Mouse (Mus musculus): ENCODE results near the gene Tnn. TPM values are rescaled to one million over a fixed set of nuclear protein-coding genes. Genes with fewer than 3 reads are reported as not detected.

Gene Tnn
- total RNA-seq, 2 experiments from 2014 or later = 0.10 TPM; not detected in 1

DNA sequence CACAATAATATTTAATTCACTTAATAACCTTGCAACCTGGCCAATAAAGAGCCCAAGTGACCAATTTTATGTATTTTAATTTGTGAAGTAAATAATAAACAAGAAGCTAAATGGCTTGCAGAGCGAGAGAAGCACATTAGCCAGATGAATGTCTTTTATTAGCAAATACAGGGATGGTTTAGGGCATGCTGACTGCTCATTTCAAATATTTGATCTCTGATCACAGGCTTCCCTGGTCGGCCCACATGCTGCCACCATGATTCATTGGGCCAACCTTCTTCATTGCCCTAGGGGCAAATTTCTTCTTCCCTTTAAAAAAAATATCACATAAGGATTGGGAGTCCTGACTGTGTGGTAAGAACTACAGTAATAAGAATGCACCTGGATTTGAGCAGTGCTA lies 66.7 kb downstream of the Tnn start:
- intact Hi-C loops (cut with DNase I) = no loop called here
- DNase-seq = no peak

DNA sequence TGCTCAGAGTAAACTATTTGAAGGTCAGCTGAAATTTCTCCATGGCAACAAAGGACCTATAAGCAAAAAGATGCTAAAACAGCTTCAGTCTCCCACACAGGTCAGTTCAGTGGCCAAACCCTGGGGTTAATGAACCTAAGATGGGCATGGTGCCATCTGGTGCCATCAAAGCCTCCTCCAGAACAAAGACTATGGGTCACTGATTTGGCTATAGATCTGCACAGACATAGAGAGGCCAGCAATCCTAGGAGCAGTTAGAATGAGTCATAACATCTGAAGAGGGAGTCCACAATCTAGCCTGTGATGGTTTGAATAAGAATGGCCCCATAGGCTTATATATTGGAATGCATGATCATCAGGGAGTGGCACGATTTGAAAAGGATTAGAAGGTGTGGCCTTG lies 69.1 kb downstream of the Tnn start:
- intact Hi-C loops (cut with DNase I) = no loop called here
- DNase-seq = no peak

DNA sequence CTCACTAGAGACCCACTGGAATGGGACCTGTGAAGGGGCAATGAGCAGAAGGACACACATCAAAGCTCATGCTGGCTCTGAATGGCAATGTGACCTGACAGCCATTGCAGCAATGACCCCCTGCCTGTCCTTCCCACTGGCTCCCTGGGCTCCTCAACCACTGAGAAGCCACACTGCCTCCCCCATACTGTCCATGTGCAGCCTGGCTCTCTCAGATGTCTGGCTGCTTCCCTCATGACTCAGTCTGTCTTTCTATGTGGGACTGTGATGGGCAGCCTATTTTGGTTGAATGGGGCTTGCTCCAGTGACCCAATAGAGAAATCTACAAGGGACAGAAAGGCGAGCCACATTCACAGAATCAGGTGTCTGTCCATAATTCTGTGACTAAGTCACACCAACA lies 70.7 kb downstream of the Tnn start:
- intact Hi-C loops (cut with DNase I) = no loop called here
- no peak for DNase-seq

DNA sequence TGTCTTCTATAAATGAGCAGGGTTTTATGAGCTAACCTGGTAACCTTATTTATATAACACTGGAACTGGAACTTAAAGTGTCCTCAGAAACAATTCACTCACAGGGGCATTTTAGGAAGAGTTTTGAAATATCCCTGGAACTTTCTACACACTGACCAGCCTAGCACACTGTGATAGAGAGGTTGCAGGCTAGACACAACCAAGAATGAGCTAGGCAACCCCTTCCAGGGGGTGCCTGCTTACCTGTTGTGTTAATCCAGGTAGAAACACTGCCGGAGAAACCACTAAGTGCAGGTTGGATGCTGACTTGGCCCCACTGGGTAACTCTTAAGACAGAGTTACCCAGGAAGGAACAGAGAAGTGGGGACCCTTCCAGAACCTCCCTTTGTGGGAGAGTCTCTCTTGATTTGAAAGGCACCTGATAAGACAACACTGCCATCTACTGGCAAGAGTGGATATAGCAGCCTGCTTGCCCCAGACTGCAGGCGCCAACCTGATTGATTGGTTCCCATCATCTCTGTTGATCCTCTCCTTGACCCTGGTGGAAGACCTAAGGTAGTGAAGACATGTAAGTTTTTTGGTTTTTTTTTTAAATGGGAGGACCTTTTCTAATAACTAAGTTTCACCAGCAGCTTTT lies 72.5 kb downstream of the Tnn start:
- DNase-seq = peak; percentile 80 to 89
- intact Hi-C loops (cut with DNase I) = loop anchor here (1.0 to 2.0 kb wide), 3 partner anchors 170 to 684 kb away; partner anchors contain the start of gene Tnr

DNA sequence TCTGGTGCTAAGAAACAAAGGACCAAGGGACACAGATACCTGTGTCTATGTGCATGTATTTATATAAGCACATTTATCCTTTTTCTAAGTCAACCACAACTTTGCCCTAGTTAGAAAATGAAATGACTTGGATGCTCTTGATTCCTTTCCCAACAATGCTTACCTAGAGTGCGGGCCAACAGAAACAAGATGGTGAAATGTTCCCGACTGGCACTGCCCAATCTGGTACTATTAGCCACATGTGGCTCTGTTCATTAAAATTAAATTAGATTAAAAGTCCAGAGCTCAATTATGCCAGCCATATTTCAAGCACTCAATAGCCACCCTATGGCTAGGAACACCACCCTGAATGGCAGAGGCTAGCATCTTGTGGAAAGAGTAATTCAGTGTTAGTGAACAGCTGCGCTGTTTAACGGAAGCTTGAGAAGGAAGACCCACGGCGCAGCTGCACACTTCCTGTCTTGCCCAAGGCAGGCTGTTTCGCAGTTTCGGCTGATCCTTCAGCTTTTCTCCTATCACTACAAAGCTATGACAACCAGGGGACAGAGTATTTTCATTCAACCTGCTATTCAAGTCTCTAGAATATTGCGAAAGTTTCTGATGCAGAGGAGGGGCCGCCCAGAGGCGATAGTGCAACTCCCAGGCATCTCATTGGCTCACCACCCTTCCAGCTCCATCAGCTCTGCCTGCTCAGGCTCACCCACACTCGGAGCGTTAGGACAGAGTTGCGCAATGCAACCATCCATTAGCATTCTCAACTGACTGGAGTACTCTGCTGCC lies 74.3 kb downstream of the Tnn start:
- intact Hi-C loops (cut with DNase I) = no loop called here
- DNase-seq = peak in 1 of 2 experiments; percentile 24

DNA sequence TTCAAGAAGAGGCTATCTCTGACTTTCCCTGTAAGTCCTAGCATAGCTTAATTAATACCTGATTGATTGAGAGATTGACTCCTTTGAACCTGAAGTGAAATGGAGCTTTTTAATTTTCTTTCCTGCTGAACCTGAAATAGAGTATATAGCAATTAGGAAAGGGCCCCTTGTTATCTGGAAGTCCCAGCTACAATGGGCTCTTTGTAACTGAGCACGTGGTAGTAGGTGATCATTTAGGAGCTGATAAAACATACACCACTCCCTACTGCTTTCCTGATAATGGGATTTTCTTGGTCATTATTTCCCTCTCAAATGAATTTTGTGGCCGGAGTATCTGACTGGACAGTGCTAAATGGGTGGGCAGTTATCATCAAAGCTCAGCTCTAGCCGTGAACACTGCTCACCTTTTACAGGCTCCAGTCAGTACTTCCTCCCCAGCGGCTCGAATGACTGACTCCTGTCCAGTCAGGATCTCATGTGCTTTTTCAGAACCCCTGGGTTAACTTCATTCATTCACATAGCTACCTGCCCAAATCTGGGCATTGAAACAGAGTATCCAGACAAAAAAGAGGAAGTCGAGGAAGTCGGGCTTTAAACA lies 88.7 kb downstream of the Tnn start:
- DNase-seq = no peak
- intact Hi-C loops (cut with DNase I) = loop anchor here (5.0 kb wide), 1 partner anchor 152 kb away; no protein-coding TSS in a partner anchor

DNA sequence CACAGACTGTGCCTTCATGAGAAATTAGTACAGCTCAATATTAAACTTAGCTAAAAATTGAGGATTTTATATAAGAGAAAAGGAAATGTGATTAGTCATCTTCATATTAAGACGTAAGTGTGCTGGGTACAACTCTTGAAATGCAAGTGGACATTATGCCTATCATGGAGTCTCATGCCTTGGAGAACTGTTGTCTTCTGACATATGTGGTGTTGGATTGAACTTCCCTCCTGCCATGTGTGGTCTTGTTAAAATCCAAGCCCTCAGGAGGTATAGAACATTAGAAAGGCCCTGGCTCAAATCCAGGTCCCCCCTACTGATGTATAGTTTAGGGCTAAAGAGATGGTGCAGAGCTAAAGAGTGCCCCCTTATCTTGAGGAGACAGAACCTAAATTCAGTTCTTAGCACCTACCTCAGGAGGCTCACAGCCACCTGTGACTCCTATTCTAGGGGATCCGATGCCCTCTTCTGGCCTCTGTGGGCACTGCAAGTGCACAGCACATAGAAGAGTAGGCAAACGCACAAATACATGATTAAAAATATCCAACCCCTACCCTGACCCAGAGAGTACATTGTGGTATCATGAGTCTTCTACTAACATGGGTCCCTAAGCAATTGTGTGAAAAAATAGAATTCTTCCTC lies 91.5 kb downstream of the Tnn start:
- intact Hi-C loops (cut with DNase I) = loop anchor here (5.0 kb wide), 1 partner anchor 150 kb away; no protein-coding TSS in a partner anchor
- peak; percentile 38 to 54 for DNase-seq

DNA sequence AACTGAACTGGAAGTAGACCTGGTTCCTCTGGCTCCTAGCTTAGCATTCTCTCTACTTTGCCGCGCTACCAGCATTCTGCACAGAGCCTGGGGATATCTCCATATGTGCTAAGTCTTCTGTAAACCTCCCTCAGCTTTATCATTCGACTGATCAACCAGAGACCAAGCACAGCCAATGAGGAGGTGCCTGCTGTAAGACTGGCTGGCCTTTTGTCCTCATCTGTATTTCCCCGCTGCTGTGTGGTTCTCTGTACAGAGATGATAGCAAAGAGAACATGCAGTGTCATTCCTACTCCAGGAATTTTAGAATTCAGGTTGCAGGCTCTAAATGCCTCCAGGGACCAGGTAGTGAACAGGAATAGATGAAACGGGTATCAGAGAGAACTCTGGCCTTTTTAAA lies 92.1 kb downstream of the Tnn start:
- intact Hi-C loops (cut with DNase I) = loop anchor here (5.0 kb wide), 1 partner anchor 149 kb away; no protein-coding TSS in a partner anchor
- no peak for DNase-seq

DNA sequence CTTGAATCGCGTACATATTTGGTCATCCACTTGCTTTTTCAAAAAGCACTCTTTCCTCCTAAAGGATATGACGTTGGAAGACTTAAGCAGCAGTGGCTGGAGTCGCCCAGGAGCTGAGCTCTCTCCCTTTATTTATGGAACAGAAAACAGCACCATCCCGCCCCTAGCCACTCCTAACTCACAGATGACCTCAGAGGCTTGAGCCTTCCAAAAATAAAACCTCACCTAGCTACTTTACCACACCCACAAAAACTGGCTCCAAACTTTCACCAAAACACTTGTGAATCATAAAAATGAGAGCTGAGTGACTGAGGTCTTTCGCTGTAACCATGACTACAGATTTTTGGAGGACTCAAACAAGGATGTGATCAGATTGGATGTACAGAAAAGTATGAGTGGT lies 92.8 kb downstream of the Tnn start:
- intact Hi-C loops (cut with DNase I) = loop anchor here (5.0 kb wide), 1 partner anchor 148 kb away; no protein-coding TSS in a partner anchor
- DNase-seq = no peak

DNA sequence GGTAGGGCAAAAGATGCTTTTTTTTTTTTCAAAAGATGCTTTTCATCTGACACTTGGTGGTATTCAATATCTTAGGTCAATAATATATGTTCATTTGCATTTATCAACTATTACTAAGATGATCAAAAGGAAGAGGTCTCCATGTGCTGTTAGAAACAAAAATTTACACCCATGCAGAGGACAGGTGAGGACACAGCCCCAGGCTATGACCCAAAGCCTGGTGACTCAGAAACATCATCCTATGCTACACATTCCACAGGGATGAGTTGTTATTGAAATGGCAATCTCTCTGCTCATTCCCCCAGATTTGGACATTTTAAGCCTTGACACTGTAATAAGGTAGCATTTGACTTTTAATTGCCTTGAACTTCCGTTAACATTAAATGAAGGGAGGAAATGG lies 93.5 kb downstream of the Tnn start:
- no peak for DNase-seq
- intact Hi-C loops (cut with DNase I) = loop anchor here (5.0 kb wide), 1 partner anchor 148 kb away; no protein-coding TSS in a partner anchor

DNA sequence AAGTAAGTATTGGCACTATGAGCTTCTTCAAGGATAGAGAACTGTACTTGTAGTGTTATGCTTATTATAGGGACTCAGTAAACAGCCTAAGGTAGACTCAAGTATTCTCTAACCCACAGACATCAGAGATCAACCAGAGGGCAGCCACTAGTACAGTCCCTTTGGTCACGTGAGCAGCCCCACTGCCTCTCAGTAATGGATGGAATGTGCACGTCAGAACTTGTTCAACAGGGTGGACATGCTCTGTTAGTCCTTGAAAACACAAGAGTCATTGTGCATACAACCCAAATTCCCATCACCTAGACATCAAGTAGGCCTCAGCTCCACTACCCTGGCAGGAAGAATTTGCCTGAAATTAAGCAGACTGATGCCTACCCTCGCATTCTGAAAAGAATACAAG lies 95.7 kb downstream of the Tnn start:
- intact Hi-C loops (cut with DNase I) = no loop called here
- DNase-seq = no peak

DNA sequence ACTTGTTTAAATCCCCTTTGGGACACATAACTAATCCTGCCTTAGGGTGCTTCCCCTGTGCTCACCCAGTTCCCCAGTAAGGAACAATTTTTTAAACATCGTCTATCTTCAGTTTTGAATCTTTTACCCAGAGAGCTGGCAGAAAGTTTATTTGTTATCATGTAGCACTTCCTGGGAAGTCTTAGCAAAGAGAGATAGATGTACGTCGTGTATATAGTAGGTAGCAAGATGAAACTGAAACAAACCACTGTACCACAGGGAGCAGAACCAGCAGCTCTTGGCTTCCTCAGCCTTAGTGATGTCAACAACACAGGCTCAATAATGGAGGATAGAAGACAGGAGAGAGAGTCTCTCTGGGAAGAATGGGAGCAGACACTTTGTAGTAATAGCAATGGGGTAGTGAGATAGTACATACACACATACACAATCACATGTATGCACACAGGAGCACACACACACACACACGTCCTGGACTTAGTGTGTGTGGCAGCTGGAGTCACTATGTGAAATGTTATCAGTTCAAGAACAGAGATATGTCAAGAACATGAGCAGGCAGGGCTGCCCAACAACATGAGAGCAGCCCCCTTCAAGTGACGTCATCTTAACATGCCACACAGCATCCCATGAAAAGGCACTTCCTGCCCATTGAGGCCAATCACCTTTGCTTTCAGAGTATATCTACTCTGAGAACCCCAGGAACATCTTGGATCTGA lies 98.9 kb downstream of the Tnn start:
- intact Hi-C loops (cut with DNase I) = no loop called here
- DNase-seq = no peak

DNA sequence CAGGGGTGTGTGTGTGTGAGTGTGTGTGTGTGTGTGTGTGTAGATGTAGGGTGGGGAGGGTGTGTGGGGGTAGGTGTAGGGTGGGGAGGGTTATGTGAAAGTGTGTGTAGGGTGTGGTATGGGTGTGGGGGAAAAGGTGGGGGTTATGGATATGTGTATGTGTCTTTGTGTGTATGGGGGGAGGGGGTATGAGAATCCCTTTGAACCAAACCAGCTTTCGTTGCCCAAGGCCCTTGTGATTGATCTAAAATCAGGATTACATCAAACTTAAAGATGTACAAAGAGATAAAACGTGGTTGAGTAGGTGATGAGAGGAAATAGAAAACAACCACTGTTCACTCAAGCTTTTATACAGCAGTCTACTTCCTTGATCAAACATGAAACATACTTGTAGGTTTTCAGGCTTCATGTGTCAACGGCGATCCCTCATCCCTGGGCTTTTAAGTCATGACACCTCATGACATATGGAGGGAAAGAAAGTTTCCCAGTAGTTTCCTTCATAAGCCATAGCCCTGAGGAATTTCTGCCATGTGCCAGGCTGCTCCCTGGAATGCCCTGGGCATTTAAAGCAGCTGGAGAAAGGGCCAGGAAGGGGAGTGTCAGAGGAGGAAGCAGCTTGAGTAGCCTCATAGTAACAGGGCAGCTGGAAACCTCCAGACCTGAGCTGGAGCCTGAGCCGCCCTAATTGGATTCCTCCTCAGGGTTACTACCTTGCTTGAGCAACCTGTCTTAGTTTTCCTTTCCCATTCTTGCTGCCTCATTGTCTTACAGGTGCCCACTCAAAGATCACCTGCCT lies 99.7 kb downstream of the Tnn start:
- no peak for DNase-seq
- intact Hi-C loops (cut with DNase I) = no loop called here

DNA sequence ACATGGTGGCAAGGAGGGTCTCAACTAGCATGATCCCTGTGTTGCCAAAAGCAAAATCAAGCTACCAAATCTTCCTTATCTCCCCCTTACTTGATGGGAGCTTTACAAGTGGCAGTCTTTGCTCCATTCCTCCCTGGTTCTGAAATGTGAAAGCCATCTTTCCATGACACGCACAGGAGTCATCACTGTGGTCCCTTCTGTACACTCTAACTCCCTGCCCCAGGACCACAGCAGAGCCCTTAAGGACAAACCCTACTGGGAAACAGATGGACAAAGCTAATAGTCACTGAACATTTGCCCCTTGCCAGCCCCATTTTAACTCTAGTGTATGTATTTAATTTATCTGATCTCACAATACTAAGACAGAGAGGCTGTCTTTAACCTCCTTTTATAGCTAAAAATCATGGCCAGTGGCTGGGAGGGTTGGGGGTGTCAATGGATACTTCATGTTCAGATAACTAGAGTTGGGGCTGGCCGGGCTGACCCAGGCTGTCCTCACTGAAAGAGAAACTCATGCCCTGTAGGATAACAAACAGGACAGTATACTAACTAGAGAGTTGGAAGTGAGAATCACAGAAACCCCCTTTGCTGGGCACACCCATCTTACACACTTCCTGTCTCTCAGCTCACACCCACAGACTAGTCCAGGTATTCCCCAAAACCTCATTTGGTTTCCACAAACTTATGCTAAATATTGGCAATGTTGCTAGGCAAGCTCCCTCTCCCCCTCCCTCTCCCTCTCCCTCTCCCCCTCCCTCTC lies 100.6 kb downstream of the Tnn start:
- intact Hi-C loops (cut with DNase I) = no loop called here

DNA sequence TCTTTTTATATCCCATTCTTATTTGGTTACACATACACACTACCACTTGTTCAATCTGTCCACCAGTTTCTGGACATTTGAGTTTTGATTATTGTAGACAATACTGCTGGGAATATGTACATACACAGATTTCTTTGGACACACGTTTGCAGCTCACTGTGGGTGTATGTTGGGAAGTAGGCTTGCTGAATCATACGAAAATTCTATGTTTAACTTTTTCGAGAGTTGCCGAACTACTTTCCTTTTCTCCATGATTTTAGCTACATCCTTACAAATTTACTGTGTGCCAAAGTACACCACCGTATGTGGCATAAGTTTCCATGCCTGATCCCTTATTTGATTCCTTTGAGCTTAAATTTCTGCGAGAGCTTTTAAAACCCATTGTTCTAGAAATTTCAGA lies 102.5 kb downstream of the Tnn start:
- DNase-seq = no peak

More for the DNA sequence above, 100.6 kb downstream of the Tnn start:
- DNase-seq = no peak

DNA sequence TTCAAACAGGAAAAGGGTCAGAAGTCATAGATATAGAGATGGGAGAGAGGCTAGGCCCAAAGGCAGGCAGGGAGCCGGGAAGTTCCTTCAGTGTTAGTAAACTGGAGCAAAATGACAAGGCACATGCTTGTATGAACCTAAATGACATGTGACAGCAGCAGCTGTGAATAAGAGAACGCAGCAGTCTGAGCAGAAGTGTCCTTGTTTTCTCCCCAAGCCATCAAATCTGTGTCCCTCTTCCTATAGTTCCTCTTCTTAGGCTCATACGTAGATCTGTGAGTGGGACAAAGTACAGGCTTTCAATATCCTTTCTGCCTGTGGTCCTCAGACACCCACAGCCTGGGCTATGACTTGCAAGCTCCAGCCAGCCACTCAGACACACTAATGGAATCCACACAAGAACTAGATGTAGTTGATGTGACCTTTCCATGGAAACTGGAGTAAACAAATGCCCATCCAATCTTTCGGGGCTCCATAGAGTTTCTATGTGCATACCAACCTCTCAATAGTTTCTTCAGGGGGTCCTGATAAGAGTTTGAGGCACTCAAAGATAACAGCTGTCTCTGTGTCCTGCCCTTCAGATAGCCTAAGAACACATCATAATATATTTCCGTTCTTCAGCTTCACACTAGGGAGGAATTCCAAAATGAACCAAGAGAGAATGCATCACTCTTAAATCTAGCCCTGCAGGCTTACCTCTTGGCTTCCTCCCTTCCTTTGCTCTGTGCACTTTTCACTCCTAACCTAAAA lies 104.1 kb downstream of the Tnn start:
- intact Hi-C loops (cut with DNase I) = loop anchor here (5.0 kb wide), 1 partner anchor 127 kb away; no protein-coding TSS in a partner anchor
- DNase-seq = no peak

More for the DNA sequence above, 102.5 kb downstream of the Tnn start:
- intact Hi-C loops (cut with DNase I) = no loop called here

DNA sequence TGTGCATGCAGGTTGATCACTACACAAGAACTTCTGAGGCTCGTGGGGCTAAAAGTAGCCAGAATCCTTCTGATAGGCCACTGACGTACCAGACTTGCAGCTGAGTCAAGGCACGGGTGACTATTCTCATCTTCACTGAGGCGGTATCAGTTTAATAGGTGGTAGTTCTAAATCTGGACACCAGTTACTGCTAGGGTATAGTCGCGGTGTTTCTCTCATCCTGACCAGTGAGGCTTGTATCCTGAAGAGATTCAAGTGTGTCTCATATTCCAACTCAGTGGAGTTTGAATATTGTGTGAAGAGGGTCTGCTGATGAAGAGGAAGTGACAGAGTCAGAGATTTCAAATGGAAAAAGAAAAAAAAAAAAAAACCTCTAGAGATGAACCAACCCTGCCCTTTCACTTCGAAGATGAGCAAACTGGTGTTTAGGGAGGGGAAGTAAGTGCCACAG lies 105.9 kb downstream of the Tnn start:
- intact Hi-C loops (cut with DNase I) = loop anchor here (5.0 kb wide), 1 partner anchor 125 kb away; no protein-coding TSS in a partner anchor
- no peak for DNase-seq

DNA sequence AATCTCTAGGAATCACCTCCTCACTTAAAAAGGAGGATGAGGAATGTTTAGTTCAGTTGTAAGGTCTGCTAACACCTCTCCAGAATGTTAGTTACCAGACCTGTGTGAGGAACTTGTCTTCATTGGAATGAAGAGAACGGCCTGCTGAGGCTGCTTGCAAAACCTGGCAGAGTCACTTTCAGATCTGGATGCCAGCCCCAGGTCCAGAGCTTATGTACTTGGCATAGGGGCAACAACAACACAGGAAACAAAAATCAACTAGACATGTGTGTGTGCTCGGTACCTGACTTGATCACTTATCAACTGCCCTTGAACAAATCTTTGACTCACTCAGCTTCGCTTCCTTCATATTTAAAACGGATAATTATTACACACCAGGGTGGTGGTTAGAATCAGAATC lies 106.6 kb downstream of the Tnn start:
- intact Hi-C loops (cut with DNase I) = loop anchor here (5.0 kb wide), 1 partner anchor 124 kb away; no protein-coding TSS in a partner anchor
- no peak for DNase-seq
